Comparison of ENCODE assay signal across 23 mouse cellular contexts in genomic region chr2:70148821-70149510, GRCm38 (mm10).
"Had no signal": no experiment of that assay in that cellular context is flagged by ENCODE, and none has a peak within 500 bp of the region (broad histone marks: within the 10 kb centered on the region; RNA-seq: fewer than 3 reads in every experiment).

No protein-coding gene starts in this region.

- H3K9me3 ChIP-seq: limb, embryonic 10.5 days; limb, embryonic 13.5 days; liver, embryonic 12.5 days; liver, embryonic 15.5 days; lung, embryonic 15.5 days; megakaryocyte, embryonic 14.5 days; midbrain, embryonic 10.5 days; midbrain, embryonic 13.5 days; neural tube, embryonic 13.5 days had no signal

- H3K4me2 ChIP-seq: limb, embryonic 13.5 days; liver, embryonic 12.5 days; liver, embryonic 15.5 days; lung, embryonic 15.5 days; midbrain, embryonic 13.5 days; neural tube, embryonic 13.5 days had no signal

- H3K4me1 ChIP-seq: limb, embryonic 10.5 days; limb, embryonic 13.5 days; liver, embryonic 12.5 days; liver, embryonic 15.5 days; lung, embryonic 15.5 days; megakaryocyte, embryonic 14.5 days; midbrain, embryonic 10.5 days; midbrain, embryonic 13.5 days had no signal

- H3K36me3 ChIP-seq: limb, embryonic 10.5 days; limb, embryonic 13.5 days; liver, embryonic 12.5 days; liver, embryonic 15.5 days; lung, embryonic 15.5 days; midbrain, embryonic 10.5 days; midbrain, embryonic 13.5 days; neural tube, embryonic 13.5 days had no signal

- DNase-seq: kidney, postnatal 25 days; layer of hippocampus, adult 9-11 months; liver; lung, adult 18-20 months; lung, postnatal 10 days; lung, postnatal 36 days; right cerebral cortex, postnatal 4 days; thymus, adult 2 months; thymus, postnatal 25 days had no signal

- H3K27ac ChIP-seq: kidney, postnatal 0 days; limb, embryonic 10.5 days; limb, embryonic 13.5 days; liver, embryonic 12.5 days; liver, embryonic 15.5 days; lung, embryonic 15.5 days; midbrain, embryonic 10.5 days; midbrain, embryonic 13.5 days; neural tube, embryonic 13.5 days; stomach, postnatal 0 days had no signal

- ATAC-seq: liver, embryonic 12.5 days; midbrain, embryonic 13.5 days; midbrain, embryonic 16.5 days had no signal

- H3K4me3 ChIP-seq: layer of hippocampus, adult 2 months; limb, embryonic 10.5 days; limb, embryonic 13.5 days; liver, embryonic 12.5 days; liver, embryonic 15.5 days; lung, embryonic 15.5 days; megakaryocyte, embryonic 14.5 days; midbrain, embryonic 10.5 days; midbrain, embryonic 13.5 days; myocyte; neural tube, embryonic 13.5 days had no signal

- H3K9ac ChIP-seq: limb, embryonic 13.5 days; liver, embryonic 12.5 days; liver, embryonic 15.5 days; lung, embryonic 15.5 days; midbrain, embryonic 13.5 days; neural tube, embryonic 13.5 days had no signal

- H3K27me3 ChIP-seq: limb, embryonic 13.5 days; liver, embryonic 12.5 days; liver, embryonic 15.5 days; lung, embryonic 15.5 days; megakaryocyte, embryonic 14.5 days; midbrain, embryonic 13.5 days had no signal
